Mouse (Mus musculus) mouse embryonic stem cell (cell line): ENCODE results near the gene Slc25a45.

ENCODE experiments used
- in situ Hi-C, 2 experiments: fragments of 300-500 bp; cut with MboI; formaldehyde crosslinking; loops; 1 replicate in 1 of 2; 3 replicates in 1 of 2; pipeline ENCODE4 v1.14.3; 2019 to 2020; ENCODE audit warnings: low sequenced_read_pairs in 2 of 2, low pct_unique_long_range_greater_than_20kb in 1 of 2, mixed read lengths in 1 of 2; ENCODE audit not compliant: unreplicated experiment in 1 of 2

The Slc25a45 gene

GRCm38 (mm10) chr19:5877618-5878361, at the start of gene Slc25a45:
Slc25a45 (plus strand) TSS chr19:5877808.
- in situ Hi-C loops: loop anchor here (5.0 to 25.0 kb wide), 3 partner anchors 85 to 340 kb away; no protein-coding TSS in a partner anchor

DNA sequence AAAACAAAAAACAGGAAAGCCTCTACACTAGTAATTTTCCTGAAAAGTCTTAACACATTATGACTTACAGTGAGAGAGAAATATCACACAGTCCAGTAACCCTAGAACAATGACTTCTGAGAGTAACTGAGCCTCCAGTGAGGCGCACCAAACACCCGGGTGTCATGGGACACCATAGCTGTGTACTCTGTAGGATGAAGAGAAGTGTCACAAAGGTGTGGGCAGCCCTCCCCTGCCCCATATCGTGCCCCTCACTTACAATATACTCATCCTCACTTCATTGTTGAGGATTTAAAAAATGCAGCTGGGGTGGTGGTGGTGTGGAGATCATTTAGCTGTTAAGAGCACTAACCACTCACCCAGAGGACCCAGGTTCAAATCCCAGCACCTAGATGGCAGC, 49.5 kb upstream of the Slc25a45 start:
- in situ Hi-C loops: no loop called here

GRCm38 (mm10) chr19:5828905-5829304, 48.7 kb upstream of the Slc25a45 start:
- in situ Hi-C loops: no loop called here

DNA sequence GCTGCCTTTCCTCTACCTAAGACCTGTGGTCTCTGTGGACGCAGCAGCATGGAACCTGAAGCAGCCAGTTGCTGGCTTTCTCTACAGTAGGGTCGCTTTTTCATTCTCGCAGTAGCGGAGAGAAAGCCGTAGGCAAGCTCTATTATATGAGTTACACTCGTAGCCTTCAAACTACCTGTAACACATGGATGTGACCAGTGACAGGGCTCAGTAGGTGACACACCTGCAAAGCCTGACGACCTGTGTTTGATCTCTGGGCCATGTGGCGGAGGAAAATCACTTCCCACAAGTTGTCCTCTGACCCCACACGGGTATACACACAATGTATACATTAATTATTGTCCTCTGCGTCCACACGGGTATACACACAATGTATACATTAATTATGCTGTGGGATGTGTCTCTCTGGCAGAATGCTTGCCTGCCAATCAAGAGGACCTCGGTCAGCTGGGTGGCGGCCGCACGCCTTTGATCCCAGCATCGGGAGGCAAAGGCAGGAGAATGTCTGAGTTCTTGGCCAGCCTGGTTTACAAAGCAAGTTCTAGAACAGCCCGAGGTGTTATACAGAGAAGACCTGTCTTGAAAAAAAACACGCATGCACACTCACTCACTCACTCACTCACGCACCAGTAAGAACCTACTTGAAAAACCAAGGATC, 47.5 kb upstream of the Slc25a45 start:
- in situ Hi-C loops: no loop called here

DNA sequence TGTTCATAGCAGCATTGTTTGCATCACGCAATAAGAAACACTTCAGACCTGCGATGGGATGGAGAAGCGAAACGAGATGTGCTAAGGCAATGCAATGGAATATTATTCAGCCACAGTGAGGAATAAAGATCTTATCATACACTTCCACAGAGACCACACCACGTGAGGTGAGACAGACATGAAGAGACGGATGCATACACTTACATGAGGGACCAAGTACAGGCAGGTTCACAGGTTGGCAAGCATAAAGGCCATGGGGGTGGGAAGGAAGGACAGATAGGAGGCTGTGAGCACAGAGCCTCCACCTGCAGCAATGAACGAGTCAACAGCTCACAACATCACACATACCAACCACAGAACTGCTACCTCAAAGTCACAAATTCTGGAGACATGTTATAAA, 46.8 kb upstream of the Slc25a45 start:
- in situ Hi-C loops: no loop called here

DNA sequence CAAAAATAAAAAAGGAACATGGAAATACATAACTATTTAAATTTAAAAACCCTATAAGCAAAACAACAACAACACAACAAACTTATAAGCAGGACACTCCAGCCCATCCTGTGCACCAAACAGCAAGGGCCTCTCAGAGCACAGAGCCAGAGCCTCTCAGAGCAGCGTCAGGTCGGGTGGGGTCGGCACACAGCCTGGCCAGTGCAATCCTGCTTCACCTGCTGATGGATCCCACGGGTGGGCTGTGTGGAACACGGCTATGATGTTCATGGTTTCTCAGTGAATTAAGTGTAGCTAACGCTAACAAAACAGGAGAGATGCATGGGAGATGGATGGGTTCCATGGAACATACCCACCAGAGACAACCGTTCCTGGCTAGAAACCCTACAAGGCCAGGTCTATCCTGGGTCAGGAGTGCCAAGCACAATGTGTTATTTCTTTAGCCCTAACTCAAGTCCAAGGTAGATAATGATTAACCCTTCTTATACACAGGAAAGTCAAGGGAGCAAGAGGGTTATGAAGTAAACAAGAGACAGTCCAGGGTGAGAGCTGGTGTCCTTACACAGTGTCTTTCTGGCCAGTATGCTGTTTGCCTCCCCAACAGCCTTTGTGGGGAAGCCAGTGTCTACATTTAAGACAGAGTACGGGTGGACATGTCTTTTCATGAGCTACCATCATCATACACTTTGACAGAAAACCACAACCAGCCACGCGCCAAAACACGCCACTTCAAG, 46.2 kb upstream of the Slc25a45 start:
- in situ Hi-C loops: no loop called here

DNA sequence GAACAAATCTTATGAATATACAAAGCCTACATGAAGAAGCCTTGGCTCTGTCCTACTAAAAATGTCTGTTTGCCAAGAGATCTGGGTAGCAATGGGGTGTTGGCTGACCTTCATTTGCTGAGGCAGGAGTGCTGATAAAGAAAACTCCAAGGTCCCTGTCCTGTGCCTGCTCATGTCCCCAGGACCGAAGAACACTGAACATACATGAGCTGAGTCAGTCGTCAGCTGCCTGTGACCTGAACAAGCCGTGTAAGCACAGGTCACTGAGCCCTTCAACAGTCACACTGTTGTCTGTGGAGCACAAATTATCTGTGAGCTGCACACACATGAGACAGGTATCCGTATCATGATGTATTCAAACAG, 45.7 kb upstream of the Slc25a45 start:
- in situ Hi-C loops: no loop called here

DNA sequence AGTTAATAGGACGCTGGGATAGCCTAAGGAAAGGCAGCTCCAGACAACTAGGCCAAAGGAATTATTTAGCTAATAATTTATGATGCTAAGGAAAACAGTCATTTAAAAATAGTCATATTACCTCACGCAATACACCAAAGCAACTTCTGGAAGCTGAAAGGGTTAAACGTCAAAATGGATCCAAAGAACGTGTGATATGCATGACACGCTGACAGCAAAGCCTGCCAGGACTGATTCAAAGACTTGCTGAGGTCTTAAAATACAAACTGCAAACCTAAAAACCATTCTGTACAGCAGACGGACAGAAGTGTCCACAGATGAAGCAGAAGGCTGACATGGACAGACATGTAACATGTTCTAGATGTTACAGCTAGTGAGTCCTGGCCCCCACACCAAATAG, 45.3 kb upstream of the Slc25a45 start:
- in situ Hi-C loops: no loop called here

- in situ Hi-C loops: no loop called here
Measured at GRCm38 (mm10) chr19:5833287-5834100, 44.1 kb upstream of the Slc25a45 start.

- in situ Hi-C loops: no loop called here
Measured at GRCm38 (mm10) chr19:5834260-5834925, 43.2 kb upstream of the Slc25a45 start.

- in situ Hi-C loops: no loop called here
Measured at GRCm38 (mm10) chr19:5835054-5835921, 42.3 kb upstream of the Slc25a45 start.

DNA sequence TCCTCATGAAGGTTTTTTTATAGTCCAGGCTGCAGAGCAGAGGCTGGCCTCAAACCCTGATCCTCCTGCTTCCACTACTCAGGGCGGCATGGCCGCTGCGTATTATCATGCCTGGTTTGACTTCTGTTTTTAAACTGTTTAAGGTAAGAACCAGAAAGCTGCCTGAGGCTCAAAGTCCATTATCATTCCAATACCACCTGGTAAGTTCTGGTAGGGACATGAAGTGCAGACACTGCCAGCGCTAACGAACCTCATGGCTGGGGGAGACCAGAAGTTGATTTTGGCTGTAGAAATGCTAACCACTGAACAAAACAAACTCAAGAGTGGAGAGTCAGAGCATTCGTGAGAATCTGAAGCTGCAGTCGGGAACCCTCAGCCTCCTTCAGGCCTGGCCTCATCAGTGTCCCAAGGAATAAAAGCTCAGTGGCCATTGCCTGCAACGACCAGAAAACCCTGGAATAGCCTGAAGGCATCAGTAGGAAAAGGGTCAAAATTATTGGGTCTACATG, 41.6 kb upstream of the Slc25a45 start:
- in situ Hi-C loops: no loop called here

DNA sequence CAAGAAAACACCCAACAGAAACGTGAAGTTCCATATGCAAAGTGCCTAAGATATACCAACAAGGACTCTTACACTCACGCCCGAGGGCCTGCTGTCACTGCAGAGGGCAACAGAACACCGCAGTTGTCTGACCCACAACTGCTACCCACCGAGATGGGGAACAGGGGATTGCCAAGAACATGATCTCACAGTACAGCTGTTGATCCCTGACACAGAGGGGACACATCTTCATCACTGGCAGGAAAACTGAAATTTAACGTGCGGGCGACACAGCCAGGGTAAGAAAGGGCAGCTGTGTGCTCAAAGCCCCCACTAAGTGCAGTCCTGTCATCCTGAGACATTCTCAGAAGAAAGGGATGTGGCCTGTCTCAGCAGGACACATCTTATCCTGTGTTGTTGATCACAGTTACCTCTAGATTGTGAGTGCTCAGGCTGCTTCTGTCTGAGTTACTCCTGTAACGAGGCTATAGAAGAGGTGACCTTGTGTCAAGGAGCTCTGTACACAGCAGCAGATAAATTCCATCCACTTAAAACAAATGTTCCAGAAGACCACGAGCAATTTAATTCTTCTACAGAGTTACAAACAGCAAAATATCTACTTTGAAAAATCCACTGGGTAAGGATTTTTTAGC, 40.6 kb upstream of the Slc25a45 start:
- in situ Hi-C loops: no loop called here

GRCm38 (mm10) chr19:5837606-5838005, 40.0 kb upstream of the Slc25a45 start:
- in situ Hi-C loops: no loop called here

DNA sequence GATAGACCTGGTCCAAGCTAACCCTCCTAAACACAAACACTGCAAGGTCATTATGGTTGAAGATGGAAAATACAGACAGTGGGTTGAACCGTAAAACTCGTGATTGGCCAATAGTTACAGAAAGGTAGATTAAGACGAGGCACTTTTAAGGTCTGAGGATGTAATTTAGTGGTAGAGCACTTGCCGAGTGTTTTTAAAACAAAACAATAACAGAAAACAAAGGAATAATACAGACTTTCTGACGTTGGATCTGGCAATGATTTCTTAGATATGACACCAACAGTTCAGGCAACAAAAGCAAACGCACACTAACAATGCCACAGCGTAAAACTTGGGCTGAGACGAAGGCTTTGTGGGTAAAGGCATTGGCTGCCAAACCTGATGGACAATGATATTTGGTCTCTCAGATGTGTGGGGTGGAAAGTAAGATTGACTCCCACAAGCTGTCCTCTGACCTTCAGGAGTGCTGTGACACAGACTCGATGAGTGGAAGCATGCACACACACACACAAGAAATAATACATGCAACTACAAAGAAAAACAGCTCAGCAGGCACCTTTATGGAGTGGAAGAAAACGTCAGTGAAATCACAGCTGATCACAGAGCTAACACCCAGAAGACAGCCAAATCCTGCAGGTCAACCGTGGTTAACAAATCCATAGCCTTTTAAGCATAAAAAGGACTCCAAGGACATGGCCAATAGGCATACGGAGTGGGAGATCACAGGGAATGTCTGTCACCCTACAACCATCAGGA, 39.3 kb upstream of the Slc25a45 start:
- in situ Hi-C loops: no loop called here

DNA sequence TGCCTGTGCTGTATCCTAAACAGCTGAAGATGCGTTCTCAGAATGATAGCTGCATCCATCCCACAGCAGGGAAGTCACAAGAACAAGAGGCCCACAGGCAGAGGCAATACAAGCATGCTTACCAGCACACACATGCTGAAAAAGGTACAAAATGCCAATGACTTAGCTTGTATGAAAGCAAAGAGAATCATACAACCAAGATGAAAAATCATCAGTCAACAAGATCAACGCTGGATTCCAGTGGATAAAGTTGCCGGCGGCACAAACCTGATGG, 38.8 kb upstream of the Slc25a45 start:
- in situ Hi-C loops: no loop called here
